Mouse (Mus musculus) myocyte (in vitro differentiated cells): ENCODE measurements around the gene 1600002K03Rik. TPM values are rescaled to one million over a fixed set of nuclear protein-coding genes. Genes with fewer than 3 reads are reported as not detected.
A peak's percentile ranks its signal among the peaks of the same experiment; 100 is the strongest.

Source experiments
- H3K27me3 ChIP-seq: one replicate; pipeline ENCODE4 v1.6.1; 2011; ENCODE audit not compliant: control insufficient read depth, insufficient read depth, insufficient read length
- H3K36me3 ChIP-seq: one replicate; pipeline ENCODE4 v1.6.1; 2011; ENCODE audit not compliant: control insufficient read depth, insufficient read depth
- H3K4me2 ChIP-seq: one replicate; pipeline ENCODE4 v1.6.1; 2011; ENCODE audit warnings: low read depth, control low read depth
- H3K4me3 ChIP-seq: one replicate; pipeline ENCODE4 v1.5.1; 2011; ENCODE audit warnings: mild to moderate bottlenecking, control low read depth, moderate library complexity
- H3K79me2 ChIP-seq: one replicate; pipeline ENCODE4 v1.6.1; 2011; ENCODE audit not compliant: control insufficient read depth, insufficient read depth
- H3ac ChIP-seq: one replicate; pipeline ENCODE4 v1.6.1; 2011; ENCODE audit not compliant: control insufficient read depth, insufficient read length
- CEBPB ChIP-seq: IDR thresholded peaks from 2 replicates; pipeline ENCODE4 v1.6.1; 2011; ENCODE audit warnings: mild to moderate bottlenecking, moderate library complexity; ENCODE audit not compliant: poor library complexity, insufficient read depth, severe bottlenecking
- E2F4 ChIP-seq: IDR thresholded peaks from one replicate; pipeline ENCODE4 v1.6.1; 2011; ENCODE audit warnings: mild to moderate bottlenecking, control low read depth, moderate library complexity; ENCODE audit not compliant: insufficient read depth
- MAX ChIP-seq: IDR thresholded peaks from one replicate; pipeline ENCODE4 v1.6.1; 2011; ENCODE audit warnings: low read depth, mild to moderate bottlenecking, control low read depth
- MYOD1 ChIP-seq, 3 experiments: IDR thresholded peaks; one replicate each; pipeline ENCODE4 v1.6.1; 2011; ENCODE audit warnings: control low read depth in 2 of 3, low read depth in 2 of 3, mild to moderate bottlenecking in 2 of 3, moderate library complexity in 1 of 3; ENCODE audit not compliant: insufficient read length in 2 of 3, control insufficient read depth in 1 of 3
- MYOG ChIP-seq, 3 experiments: IDR thresholded peaks; one replicate each; pipeline ENCODE4 v1.6.1; 2011; ENCODE audit warnings: control low read depth in 2 of 3, low read depth in 2 of 3, mild to moderate bottlenecking in 2 of 3; ENCODE audit not compliant: insufficient read length in 2 of 3, control insufficient read depth in 1 of 3, insufficient read depth in 1 of 3
- POLR2A ChIP-seq: IDR thresholded peaks from one replicate; pipeline ENCODE4 v1.6.1; 2011; ENCODE audit warnings: low read depth, mild to moderate bottlenecking, control low read depth, moderate library complexity; ENCODE audit not compliant: insufficient read length
- POLR2AphosphoS2 ChIP-seq: IDR thresholded peaks from one replicate; pipeline ENCODE4 v1.6.1; 2011; ENCODE audit warnings: low read depth, control low read depth; ENCODE audit not compliant: insufficient read length
- REST ChIP-seq: IDR thresholded peaks from one replicate; pipeline ENCODE4 v1.6.1; 2011; ENCODE audit warnings: mild to moderate bottlenecking, control low read depth, moderate library complexity; ENCODE audit not compliant: insufficient read depth, insufficient read length
- SRF ChIP-seq: IDR thresholded peaks from one replicate; pipeline ENCODE4 v1.6.1; 2011; ENCODE audit warnings: low read depth; ENCODE audit not compliant: control insufficient read depth, insufficient read length
- TCF12 ChIP-seq: IDR thresholded peaks from one replicate; pipeline ENCODE4 v1.6.1; 2011; ENCODE audit warnings: mild to moderate bottlenecking, control low read depth; ENCODE audit not compliant: poor library complexity, insufficient read depth, severe bottlenecking
- TCF3 ChIP-seq: IDR thresholded peaks from one replicate; pipeline ENCODE4 v1.6.1; 2011; ENCODE audit warnings: low read depth, control low read depth; ENCODE audit not compliant: insufficient read length
- USF1 ChIP-seq: IDR thresholded peaks from one replicate; pipeline ENCODE4 v1.6.1; 2011; ENCODE audit warnings: low read depth, mild to moderate bottlenecking, control low read depth, moderate library complexity
- polyA plus RNA-seq: library from polyadenylated mRNA; unstranded; fragments of >200 nt; fragmentation: generic; extraction: Trizol; gene quantifications from one replicate; pipeline ENCODE4 v1.2.1, GENCODE M21; 2012; ENCODE audit warnings: missing spikeins

Gene 1600002K03Rik
- polyA plus RNA-seq, 1 experiment: 23.5 TPM

DNA sequence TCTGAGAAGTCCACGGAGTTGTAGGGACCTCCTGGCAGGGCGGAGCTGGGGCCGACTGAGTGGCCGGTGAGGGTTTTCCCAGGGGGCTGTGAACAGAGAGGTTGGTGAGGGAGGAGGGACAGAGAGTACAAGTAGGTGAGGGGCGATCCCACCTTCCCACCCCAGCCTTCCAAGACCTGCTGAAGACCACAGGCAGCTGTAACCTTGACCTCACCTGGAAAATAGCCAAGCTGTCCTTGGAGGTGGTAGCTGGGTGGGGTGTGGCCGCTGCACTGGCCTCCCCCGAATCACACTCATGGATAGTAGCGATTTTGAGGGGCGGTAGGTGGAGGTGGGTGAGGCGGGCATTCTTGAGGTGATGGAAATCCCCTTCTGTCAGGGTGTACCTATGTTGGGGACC is 37.6 kb upstream of the 1600002K03Rik start:
- no peak overlapping the region for H3K4me3 ChIP-seq
- H3K36me3 ChIP-seq: peaks cover 4% of the 10 kb centered on the region
- H3K27me3 ChIP-seq: no peaks in the 10 kb centered on the region
- TF ChIP-seq MYOG (IDR thresholded peaks at IDR 0.05; ENCODE audit: control insufficient read depth in 1 of 3, insufficient read depth in 1 of 3, insufficient read length in 2 of 3, low read depth in 2 of 3): no peak
- no peak for TF ChIP-seq E2F4
- no peak for TF ChIP-seq POLR2AphosphoS2
- TF ChIP-seq USF1: no peak
- no peak for TF ChIP-seq MAX
- no peak for TF ChIP-seq SRF
- no peak for TF ChIP-seq MYOD1 (IDR thresholded peaks at IDR 0.05; ENCODE audit: control insufficient read depth in 1 of 3, insufficient read length in 2 of 3, low read depth in 2 of 3)
- TF ChIP-seq TCF12: no peak
- TF ChIP-seq TCF3: no peak
- TF ChIP-seq POLR2A: no peak
- no peak for TF ChIP-seq REST
- no peak for TF ChIP-seq CEBPB
- H3K4me2 ChIP-seq: no peak overlapping the region
- no peaks in the 10 kb centered on the region for H3K79me2 ChIP-seq
- H3ac ChIP-seq: no peak overlapping the region

DNA sequence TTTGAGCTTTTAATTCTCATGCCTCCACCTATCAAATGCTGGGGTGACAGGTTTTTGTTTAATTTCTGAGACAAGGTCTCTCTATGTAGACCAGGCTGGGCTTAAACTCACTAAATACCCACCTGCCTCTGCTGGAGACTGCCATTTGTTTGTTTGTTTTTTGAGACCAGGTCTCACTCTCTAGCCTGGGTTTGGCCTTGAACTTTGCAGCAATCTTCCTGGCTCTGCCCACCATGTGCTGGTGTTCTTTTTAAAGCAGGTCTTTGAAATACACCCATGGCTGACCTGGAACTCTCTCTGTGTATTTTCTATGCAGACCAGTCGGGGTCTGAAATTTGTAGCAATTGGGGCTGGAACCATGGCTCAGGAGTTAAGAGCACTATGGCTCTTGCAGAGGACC is 37.1 kb upstream of the 1600002K03Rik start:
- H3K4me2 ChIP-seq: no peak overlapping the region
- no peak overlapping the region for H3K4me3 ChIP-seq
- no peaks in the 10 kb centered on the region for H3K36me3 ChIP-seq
- H3K27me3 ChIP-seq: no peaks in the 10 kb centered on the region
- no peak overlapping the region for H3ac ChIP-seq
- no peaks in the 10 kb centered on the region for H3K79me2 ChIP-seq
- TF ChIP-seq POLR2AphosphoS2 (no peak), REST (no peak), MAX (no peak), CEBPB (no peak), TCF12 (no peak), POLR2A (no peak), TCF3 (no peak), MYOD1 (IDR thresholded peaks at IDR 0.05; ENCODE audit: control insufficient read depth in 1 of 3, insufficient read length in 2 of 3, low read depth in 2 of 3) (no peak), SRF (no peak), E2F4 (no peak)

DNA sequence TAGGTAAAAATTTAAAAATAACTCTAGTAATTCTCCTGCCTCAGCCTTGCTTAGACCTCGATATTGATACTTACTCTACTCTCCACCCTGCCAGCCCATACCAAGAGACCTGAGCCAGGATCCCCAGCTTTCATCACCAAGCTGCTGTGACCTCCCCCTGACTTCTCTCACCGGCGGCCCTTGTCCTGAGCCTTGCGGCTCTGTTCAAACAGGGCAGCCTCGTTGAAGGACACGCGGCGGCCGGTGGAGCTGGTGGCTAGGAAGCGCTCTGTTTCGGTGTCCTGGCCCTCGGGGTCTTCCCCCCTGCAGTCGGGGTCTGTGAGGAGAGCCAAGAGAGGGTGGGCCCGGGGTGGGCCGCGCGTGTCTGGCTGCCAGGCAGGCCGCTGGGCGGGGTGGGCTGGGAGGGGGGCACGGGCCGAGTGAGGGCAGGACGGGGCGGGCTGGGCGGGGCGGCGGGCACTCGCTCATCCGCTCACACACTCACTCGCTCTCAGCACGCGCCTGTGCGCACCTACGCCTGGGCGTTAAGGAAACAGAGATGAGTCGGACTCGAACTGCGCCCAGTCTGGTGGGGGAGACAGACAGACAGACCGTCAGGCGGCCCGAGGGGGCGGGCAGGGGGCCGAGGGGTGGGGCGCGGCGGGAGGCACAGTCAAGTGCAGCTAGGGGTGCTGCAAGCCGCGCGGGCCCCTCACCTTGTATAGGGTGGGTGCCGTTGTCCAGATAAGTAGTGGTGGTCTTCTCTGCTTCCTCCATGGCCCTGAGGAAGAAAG is 36.4 kb upstream of the 1600002K03Rik start:
- H3K36me3 ChIP-seq: no peaks in the 10 kb centered on the region
- no peaks in the 10 kb centered on the region for H3K27me3 ChIP-seq
- H3K79me2 ChIP-seq: no peaks in the 10 kb centered on the region
- H3K4me3 ChIP-seq: no peak overlapping the region
- no peak overlapping the region for H3ac ChIP-seq
- H3K4me2 ChIP-seq: no peak overlapping the region
- no peak for TF ChIP-seq E2F4

DNA sequence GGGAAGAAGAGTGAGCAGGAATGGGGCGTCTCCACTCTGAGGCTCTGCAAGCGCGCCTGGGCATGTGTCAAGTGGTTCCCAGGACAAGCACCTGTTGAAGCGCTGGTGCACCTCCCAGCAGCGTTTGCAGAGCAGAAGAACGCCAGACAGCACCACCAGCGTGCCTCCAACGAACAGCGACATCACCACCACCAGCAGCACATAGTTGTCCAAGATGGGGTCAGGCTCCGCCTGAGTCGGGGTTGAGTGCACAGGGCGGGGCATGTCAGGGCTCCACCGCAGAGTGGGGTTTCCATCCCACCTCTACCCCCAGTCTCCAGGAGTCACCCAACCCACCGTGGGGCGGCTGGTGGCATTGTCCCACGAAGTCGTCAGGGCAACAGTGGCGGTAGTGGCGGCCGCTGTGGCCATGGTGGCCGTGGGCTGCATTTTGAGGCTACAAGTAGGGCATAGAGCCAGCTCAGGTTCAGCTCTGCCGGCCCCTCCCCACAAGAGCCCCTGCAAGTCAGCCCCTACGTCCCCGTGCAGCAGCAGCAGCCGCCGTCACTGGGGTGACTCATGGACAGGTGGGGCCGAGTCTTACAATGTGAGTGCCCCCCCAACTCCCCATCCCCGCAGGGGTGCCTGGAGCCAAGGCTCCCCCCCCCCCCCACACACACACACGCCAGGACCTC is 35.7 kb upstream of the 1600002K03Rik start:
- Histone ChIP-seq H3K4me3 (no peak overlapping the region), H3ac (no peak overlapping the region), H3K4me2 (no peak overlapping the region), H3K36me3 (no peaks in the 10 kb centered on the region), H3K79me2 (no peaks in the 10 kb centered on the region), H3K27me3 (no peaks in the 10 kb centered on the region)
- TF ChIP-seq MYOD1 (IDR thresholded peaks at IDR 0.05; ENCODE audit: control insufficient read depth in 1 of 3, insufficient read length in 2 of 3, low read depth in 2 of 3): peak in 2 of 3 experiments; percentile 23 to 26
- no peak for TF ChIP-seq SRF
- no peak for TF ChIP-seq POLR2AphosphoS2
- TF ChIP-seq E2F4: no peak
- no peak for TF ChIP-seq USF1
- no peak for TF ChIP-seq REST
- peak in 1 of 3 experiments; percentile 15 for TF ChIP-seq MYOG (IDR thresholded peaks at IDR 0.05; ENCODE audit: control insufficient read depth in 1 of 3, insufficient read depth in 1 of 3, insufficient read length in 2 of 3, low read depth in 2 of 3)

DNA sequence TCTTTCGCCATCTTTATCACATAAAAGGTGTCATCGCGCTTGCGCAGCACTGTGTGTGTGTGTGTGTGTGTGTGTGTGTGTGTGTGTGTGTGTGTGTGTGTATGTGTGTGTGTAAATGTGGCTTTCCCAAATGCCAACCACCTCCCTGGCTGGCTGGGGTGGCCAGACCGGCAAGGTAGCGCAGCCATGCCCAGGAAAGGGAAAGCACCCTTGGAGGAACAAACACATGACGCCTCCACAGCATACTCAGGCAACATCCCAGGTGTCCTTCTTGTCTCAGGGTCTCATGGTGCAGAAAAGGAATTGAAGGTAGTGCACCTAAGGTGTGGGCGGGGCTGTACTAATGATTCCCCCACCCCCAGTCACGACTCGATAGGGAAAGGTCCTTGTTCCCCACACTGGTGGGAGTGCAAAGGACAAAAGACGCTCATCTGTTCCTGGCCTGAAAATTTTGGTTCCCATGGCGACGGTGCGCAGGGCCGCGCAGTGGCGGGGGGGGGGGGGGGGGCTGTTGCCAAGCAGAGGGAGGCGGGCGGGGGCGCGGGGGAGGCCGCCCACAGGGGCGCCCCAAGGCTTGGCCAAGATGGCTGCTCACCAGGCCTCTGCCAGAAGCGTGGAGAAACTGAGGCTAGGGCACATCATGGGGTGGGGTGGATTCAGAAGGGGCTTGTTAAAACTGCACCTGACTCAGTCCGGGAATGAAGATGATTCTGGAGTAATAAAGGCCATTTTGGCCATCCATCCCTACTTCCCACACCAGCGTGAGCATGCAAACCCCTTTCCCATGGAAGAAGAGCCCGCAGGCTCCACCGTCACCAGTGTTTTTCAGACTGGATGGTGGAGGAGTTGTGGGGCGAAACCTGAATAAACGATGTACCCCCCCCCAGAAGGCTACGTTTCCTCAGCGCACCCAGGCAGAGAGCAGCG is 34.9 kb upstream of the 1600002K03Rik start:
- Histone ChIP-seq H3K36me3 (no peaks in the 10 kb centered on the region), H3K79me2 (peaks cover 6% of the 10 kb centered on the region), H3K4me2 (peak overlapping the region; percentile 98), H3K4me3 (peak overlapping the region; percentile 31), H3ac (peak overlapping the region; percentile 33), H3K27me3 (no peaks in the 10 kb centered on the region)
- TF ChIP-seq MYOD1 (IDR thresholded peaks at IDR 0.05; ENCODE audit: control insufficient read depth in 1 of 3, insufficient read length in 2 of 3, low read depth in 2 of 3) (no peak), POLR2AphosphoS2 (no peak), CEBPB (no peak), TCF3 (no peak), USF1 (no peak), MAX (no peak), POLR2A (no peak), E2F4 (no peak), REST (no peak)
